Mouse (Mus musculus) stomach, embryonic 16.5 days (tissue): ENCODE data around the gene Hunk. TPM values are rescaled to one million over a fixed set of nuclear protein-coding genes. Genes with fewer than 3 reads are reported as not detected.

Source experiments
- ATAC-seq: fragments of 200-750 bp; cut with Nextera tagmentation; 2 replicates; pipeline ENCODE4 v1.8.0; 2017; ENCODE audit warnings: moderate number of reproducible peaks, moderate TSS enrichment; ENCODE audit not compliant: insufficient read depth, low FRiP score
- H3K27ac ChIP-seq: fragments of 300-500 bp; sonication (generic); 2 replicates; pipeline ENCODE4 v1.5.1; 2014; ENCODE audit warnings: low read length
- H3K27me3 ChIP-seq: fragments of 300-500 bp; sonication (generic); 2 replicates; pipeline ENCODE4 v1.6.1; 2014; ENCODE audit warnings: low read length, control low read depth, mixed read lengths; ENCODE audit not compliant: control insufficient read depth, insufficient read depth
- H3K36me3 ChIP-seq: fragments of 300-500 bp; sonication (generic); 2 replicates; pipeline ENCODE4 v1.6.1; 2014; ENCODE audit warnings: low read length; ENCODE audit not compliant: control insufficient read depth, insufficient read depth
- H3K4me1 ChIP-seq: fragments of 300-500 bp; sonication (generic); 2 replicates; pipeline ENCODE4 v1.6.1; 2014; ENCODE audit warnings: low read length, control low read depth, mixed read lengths; ENCODE audit not compliant: control insufficient read depth, insufficient read depth
- H3K4me2 ChIP-seq: fragments of 300-500 bp; sonication (generic); 2 replicates; pipeline ENCODE4 v1.6.1; 2014; ENCODE audit warnings: low read depth, low read length, mixed read lengths
- H3K4me3 ChIP-seq: fragments of 300-500 bp; sonication (generic); replicated peaks from 2 replicates; pipeline ENCODE4 v1.5.1; 2014; ENCODE audit warnings: mild to moderate bottlenecking, low read length
- H3K9ac ChIP-seq: fragments of 300-500 bp; sonication (generic); 2 replicates; pipeline ENCODE4 v1.6.1; 2014; ENCODE audit warnings: low read length
- H3K9me3 ChIP-seq: fragments of 300-500 bp; sonication (generic); replicated peaks from 2 replicates; pipeline ENCODE4 v1.6.1; 2016; ENCODE audit warnings: low read length, control low read depth; ENCODE audit not compliant: control insufficient read depth
- WGBS: fragments of 180-500 bp; shearing (Covaris S2); extraction: QIAGEN DNeasy Blood & Tissue Kit; methylation state at CpG from one replicate; pipeline ENCODE4 v1.1.7; 2014; 5-methylcytosine and 5-hydroxymethylcytosine counted together
- polyA plus RNA-seq: library from polyadenylated mRNA; unstranded; fragments of >200 nt; fragmentation: Nextera tagmentation; extraction: Ambion mirVana; gene quantifications from 2 replicates; pipeline ENCODE4 v1.2.1, GENCODE M21; 2015

Hunk gene
- polyA plus RNA-seq, 1 experiment from 2014 or later: 6.0 TPM

DNA sequence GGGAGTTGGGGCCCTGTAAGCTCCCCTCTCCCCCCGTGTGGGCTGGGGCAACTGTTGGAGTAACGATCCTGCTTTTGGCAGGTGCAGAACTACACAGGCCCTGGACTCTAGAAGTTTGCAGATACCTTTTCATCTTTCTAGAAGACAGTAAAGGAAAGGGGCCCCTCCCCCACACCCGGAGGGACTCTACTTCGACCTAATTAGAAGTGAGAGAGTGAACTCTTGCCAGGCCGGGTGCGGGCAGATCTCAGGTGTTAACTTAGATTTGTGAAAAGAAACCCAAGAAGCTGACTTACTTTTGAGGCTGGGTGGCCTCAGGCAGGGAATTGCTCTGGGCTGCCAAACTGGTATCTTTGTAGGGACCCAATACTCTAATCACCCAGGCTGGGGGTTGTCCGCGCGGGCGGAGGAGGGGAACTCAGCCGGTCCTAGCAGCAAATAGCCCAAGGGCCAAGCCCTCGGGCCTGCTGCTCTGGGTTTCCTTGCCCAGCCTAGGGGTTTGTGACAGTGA is 1.4 kb downstream of the Hunk start:
- ATAC-seq: 0 out of 2 replicates have a peak, but pooled peaks have one; percentile 1
- H3K4me1 ChIP-seq: peaks cover 44% of the 10 kb centered on the region
- H3K4me2 ChIP-seq: peak overlapping the region; percentile 69
- H3K4me3 ChIP-seq: peak overlapping the region; percentile 65
- peak overlapping the region; percentile 92 for H3K27ac ChIP-seq
- no peaks in the 10 kb centered on the region for H3K9me3 ChIP-seq
- H3K36me3 ChIP-seq: no peaks in the 10 kb centered on the region; the same call in 1 of the 2 replicates
- peaks cover 4% of the 10 kb centered on the region; the same call in 1 of the 2 replicates for H3K27me3 ChIP-seq
- 5% methylated on average over 12 of the region's 12 CpGs for WGBS
- H3K9ac ChIP-seq: peak overlapping the region; percentile 78

DNA sequence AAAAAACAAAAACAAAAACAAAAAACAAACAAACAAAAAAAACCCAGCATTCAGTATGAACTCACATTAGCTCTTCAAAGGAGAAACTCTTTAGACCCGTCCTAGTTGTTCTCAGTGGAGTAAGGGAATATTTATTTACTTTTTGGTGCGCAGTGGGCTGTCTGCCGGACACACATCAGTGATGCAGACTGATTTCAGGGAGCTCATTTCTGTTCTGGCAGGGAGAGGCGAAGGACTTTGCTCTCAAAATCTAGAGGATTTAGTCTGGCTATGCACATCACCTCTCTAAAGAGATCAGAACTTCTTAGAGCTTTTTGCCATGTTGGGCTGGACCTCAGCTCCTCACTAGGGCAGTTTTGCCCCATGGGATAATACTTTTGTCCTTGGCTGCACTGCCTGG is 2.1 kb downstream of the Hunk start:
- H3K4me3 ChIP-seq: peak overlapping the region; percentile 65; the same call in 1 of the 2 replicates
- H3K9ac ChIP-seq: peak overlapping the region; percentile 48; the same call in 1 of the 2 replicates
- WGBS: 69% methylated on average over 4 of the region's 4 CpGs
- H3K27me3 ChIP-seq: peaks cover 4% of the 10 kb centered on the region; the same call in 1 of the 2 replicates
- H3K4me1 ChIP-seq: peaks cover 44% of the 10 kb centered on the region
- ATAC-seq: no peak
- no peaks in the 10 kb centered on the region for H3K9me3 ChIP-seq
- no peak overlapping the region for H3K27ac ChIP-seq
- H3K4me2 ChIP-seq: peak overlapping the region; percentile 69
- no peaks in the 10 kb centered on the region; the same call in 1 of the 2 replicates for H3K36me3 ChIP-seq

DNA sequence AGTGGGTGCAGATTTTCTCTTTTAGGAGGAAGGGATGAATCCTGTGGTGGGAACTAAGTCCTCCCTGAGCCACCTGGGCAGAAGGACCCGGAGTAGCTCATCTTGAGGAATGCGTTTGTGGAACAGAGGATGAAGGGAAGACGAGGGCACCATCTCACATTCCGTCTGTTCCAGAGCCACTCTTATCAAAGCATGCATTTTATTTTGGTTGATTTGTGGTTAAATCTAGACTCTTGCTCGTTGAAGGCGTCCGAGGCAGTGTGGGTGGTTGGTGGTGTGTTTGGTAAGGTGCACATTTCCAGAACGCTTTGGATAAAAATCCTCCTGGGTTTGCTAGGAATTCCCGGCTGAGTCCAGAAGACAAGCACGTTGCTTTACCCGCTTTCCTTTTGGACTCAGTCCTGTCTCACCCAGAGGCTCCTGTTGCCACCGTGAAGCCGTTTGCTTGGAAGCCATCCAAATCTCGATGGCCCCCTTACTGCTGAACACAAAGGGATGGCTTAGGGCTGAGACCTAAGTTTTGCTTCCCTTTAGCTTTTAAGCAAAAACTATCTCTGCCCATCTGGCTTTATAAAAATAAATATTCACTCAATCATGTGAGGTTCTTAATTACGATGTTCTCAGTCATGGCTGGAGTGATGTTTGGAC is 3.4 kb downstream of the Hunk start:
- Histone ChIP-seq H3K9ac (no peak overlapping the region), H3K4me1 (peaks cover 34% of the 10 kb centered on the region), H3K9me3 (no peaks in the 10 kb centered on the region), H3K4me3 (0 out of 2 replicates have a peak overlapping the region, but pooled peaks have one; percentile 2), H3K36me3 (no peaks in the 10 kb centered on the region; the same call in 1 of the 2 replicates), H3K4me2 (peak overlapping the region; percentile 69; the same call in 1 of the 2 replicates), H3K27ac (no peak overlapping the region), H3K27me3 (peaks cover 4% of the 10 kb centered on the region; the same call in 1 of the 2 replicates)
- ATAC-seq: no peak
- WGBS: 61% methylated on average over 15 of the region's 15 CpGs

DNA sequence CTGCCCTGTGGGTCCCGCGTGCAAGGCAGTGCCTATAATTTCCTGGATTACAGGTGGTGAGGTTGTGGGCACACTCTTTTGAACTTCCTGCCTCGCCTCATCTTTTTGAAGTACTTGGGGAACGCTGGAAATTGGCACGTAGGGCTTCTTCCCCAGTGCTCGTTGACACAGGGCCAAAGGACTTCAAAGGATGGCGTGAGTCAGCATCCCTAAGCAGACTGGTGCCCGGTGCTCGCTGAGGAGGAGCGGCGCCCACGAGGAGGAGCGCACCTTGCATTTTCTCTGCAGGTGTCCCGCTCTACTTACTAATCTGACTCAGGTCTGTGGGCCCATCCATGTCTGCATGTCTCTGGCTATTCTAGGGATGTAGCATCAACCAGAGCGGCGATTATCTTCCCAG is 4.9 kb downstream of the Hunk start:
- 86% methylated on average over 16 of the region's 16 CpGs for WGBS
- H3K27ac ChIP-seq: no peak overlapping the region
- ATAC-seq: no peak

DNA sequence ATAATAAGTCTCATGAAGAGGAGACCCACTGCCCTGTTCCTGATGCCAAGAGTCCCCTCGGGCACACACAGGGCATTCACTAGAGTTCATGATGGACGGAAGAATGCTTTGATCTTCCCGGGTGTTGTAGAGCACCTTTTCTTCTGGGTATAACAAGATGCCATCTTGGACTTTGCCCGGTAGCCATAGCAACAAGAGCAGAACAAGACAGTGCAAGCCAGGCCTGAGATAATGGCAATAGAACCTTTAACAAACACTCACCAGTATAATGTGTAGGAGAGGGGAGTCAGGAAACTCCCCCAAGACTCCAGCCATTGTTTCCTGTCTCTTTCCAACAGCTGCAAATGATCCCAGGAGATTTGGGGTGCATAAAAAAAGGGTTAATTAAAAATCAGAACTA is 8.9 kb downstream of the Hunk start:
- Histone ChIP-seq H3K27ac (no peak overlapping the region), H3K27me3 (no peaks in the 10 kb centered on the region), H3K4me2 (no peak overlapping the region), H3K9me3 (no peaks in the 10 kb centered on the region), H3K36me3 (no peaks in the 10 kb centered on the region; the same call in 1 of the 2 replicates), H3K4me3 (no peak overlapping the region), H3K9ac (no peak overlapping the region), H3K4me1 (no peaks in the 10 kb centered on the region)
- 69% methylated on average over 4 of the region's 4 CpGs for WGBS
- no peak for ATAC-seq

More for the DNA sequence above, 4.9 kb downstream of the Hunk start:
- Histone ChIP-seq H3K9ac (no peak overlapping the region), H3K27me3 (no peaks in the 10 kb centered on the region), H3K9me3 (no peaks in the 10 kb centered on the region), H3K4me1 (peaks cover 23% of the 10 kb centered on the region; the same call in 1 of the 2 replicates), H3K36me3 (no peaks in the 10 kb centered on the region; the same call in 1 of the 2 replicates), H3K4me2 (no peak overlapping the region), H3K4me3 (no peak overlapping the region)

DNA sequence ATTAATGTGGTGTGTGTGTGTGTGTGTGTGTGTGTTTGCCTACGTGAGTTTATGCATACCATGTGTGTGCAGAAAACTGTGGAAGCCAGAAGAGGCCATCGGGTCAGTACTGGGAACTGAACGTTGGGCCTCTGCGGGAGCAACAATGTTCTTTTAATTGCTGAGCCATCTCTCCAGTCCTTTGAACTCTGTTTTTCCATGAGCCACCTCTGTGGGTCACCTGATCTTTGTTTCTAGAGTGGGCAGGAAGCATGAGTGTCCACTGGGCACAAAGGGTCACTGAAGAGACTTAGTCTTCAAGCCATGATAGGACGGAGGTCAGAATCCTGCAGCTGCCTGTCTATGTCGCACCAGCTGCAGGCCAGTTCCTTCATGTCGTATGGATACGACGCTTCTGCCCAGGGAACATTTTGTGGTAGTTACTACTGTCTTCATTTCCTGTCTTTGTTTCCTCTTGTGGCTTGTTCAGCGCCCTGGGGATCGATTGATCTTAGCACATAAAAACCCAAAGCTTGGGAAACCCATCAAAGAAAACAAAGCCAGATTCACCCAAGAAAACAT is 10.3 kb downstream of the Hunk start:
- WGBS: 72% methylated on average over 11 of the region's 11 CpGs
- Histone ChIP-seq H3K4me3 (no peak overlapping the region), H3K27ac (no peak overlapping the region), H3K27me3 (no peaks in the 10 kb centered on the region), H3K9ac (no peak overlapping the region), H3K9me3 (no peaks in the 10 kb centered on the region), H3K4me2 (no peak overlapping the region), H3K36me3 (no peaks in the 10 kb centered on the region), H3K4me1 (peaks cover 6% of the 10 kb centered on the region; the same call in 1 of the 2 replicates)
- ATAC-seq: no peak

DNA sequence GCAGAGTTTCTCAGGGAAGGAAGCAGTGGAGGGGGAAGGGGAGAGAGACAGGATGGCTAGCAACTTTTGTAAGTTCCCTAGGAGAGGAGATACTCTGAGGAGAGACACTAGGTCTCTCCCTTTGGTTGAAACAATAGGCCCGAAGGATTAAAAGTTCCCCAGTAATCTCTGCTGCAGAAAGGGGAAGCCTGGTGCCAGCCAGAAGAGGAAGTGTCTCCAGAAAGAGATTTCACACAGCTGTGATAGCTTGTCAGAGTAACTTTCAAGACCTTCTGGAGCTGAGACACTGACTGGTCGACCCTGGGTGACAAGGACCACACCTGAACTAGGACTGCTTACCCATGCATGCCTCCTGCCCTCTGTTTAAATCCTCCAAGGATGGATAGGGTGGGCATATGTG is 11.1 kb downstream of the Hunk start:
- H3K27me3 ChIP-seq: no peaks in the 10 kb centered on the region
- 51% methylated on average over 2 of the region's 2 CpGs for whole genome bisulfite sequencing
- no peak for ATAC-seq
- no peak overlapping the region for H3K4me3 ChIP-seq
- no peaks in the 10 kb centered on the region for H3K36me3 ChIP-seq
- no peak overlapping the region for H3K4me2 ChIP-seq
- no peak overlapping the region for H3K27ac ChIP-seq
- no peaks in the 10 kb centered on the region for H3K9me3 ChIP-seq
- peaks cover 9% of the 10 kb centered on the region for H3K4me1 ChIP-seq
- no peak overlapping the region for H3K9ac ChIP-seq

DNA sequence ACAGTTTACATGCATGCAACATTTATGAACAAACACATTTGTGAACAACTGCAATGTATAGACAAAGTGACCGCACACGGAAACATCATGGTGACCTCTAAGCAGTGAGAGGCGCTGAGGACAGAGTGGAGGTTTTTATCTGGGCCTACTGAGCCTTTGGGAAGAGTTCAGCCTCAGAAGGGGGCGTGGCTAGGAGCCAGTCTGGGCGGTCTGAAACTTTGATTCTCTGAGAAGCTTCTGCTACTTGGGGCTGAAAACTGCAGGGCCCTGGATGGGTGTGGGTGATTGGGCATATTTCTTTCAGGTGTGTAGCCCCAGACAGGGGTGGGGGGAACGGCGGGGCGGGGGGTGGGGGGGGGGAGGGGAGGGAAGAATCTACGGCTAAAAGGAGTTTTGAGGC is 14.5 kb downstream of the Hunk start:
- Histone ChIP-seq H3K4me2 (peak overlapping the region; percentile 21; the same call in 1 of the 2 replicates), H3K36me3 (no peaks in the 10 kb centered on the region), H3K27me3 (no peaks in the 10 kb centered on the region), H3K4me1 (peaks cover 9% of the 10 kb centered on the region), H3K9me3 (no peaks in the 10 kb centered on the region), H3K4me3 (no peak overlapping the region), H3K9ac (peak overlapping the region; percentile 11; the same call in 1 of the 2 replicates), H3K27ac (peak overlapping the region; percentile 49; the same call in 1 of the 2 replicates)
- peak; percentile 39; the same call in 1 of the 2 replicates for ATAC-seq
- 8% methylated on average over 8 of the region's 9 CpGs for WGBS
